Mouse (Mus musculus): ENCODE data around the gene Gm21103. TPM values are rescaled to one million over a fixed set of nuclear protein-coding genes. Genes with fewer than 3 reads are reported as not detected.

The Gm21103 gene
- not detected for polyA plus RNA-seq (2015; fragmentation: Illumina TruSeq; extraction: RNeasy Lipid Tissue Mini Kit (QIAGEN cat#74804); ENCODE audit: insufficient read depth, low read depth, low replicate concordance)

GRCm38 (mm10) chr14:6304743-6305142 is at the start of gene Gm21103:
TSS of gene Gm21103 (minus strand) at chr14:6304843.

GRCm38 (mm10) chr14:6343578-6343977 is 38.9 kb upstream of the Gm21103 start, which contains the start of gene Gm3618:
TSS of gene Gm3618 (minus strand) at chr14:6343678.

GRCm38 (mm10) chr14:6286931-6287715 is 17.5 kb downstream of the Gm21103 start, which contains the start of gene Gm3411:
TSS of gene Gm3411 (minus strand) at chr14:6287250.

Other genes starting within 250 kb of the Gm21103 start
- not detected for gene Gm6337, start 246.6 kb downstream of the Gm21103 start, polyA plus RNA-seq (2015; fragmentation: Illumina TruSeq; extraction: RNeasy Lipid Tissue Mini Kit (QIAGEN cat#74804); ENCODE audit: insufficient read depth, low read depth, low replicate concordance)
- not detected for gene Gm8206, start 210.9 kb downstream of the Gm21103 start, polyA plus RNA-seq (2015; fragmentation: Illumina TruSeq; extraction: RNeasy Lipid Tissue Mini Kit (QIAGEN cat#74804); ENCODE audit: insufficient read depth, low read depth, low replicate concordance)
- gene Gm3468, start 196.2 kb downstream of the Gm21103 start, polyA plus RNA-seq (2015; fragmentation: Illumina TruSeq; extraction: RNeasy Lipid Tissue Mini Kit (QIAGEN cat#74804); ENCODE audit: insufficient read depth, low read depth, low replicate concordance) = 0.54 TPM
- gene Gm3476, start 179.0 kb downstream of the Gm21103 start, polyA plus RNA-seq (2015; fragmentation: Illumina TruSeq; extraction: RNeasy Lipid Tissue Mini Kit (QIAGEN cat#74804); ENCODE audit: insufficient read depth, low read depth, low replicate concordance) = not detected
- gene Gm21560, start 85.6 kb downstream of the Gm21103 start, polyA plus RNA-seq (2015; fragmentation: Illumina TruSeq; extraction: RNeasy Lipid Tissue Mini Kit (QIAGEN cat#74804); ENCODE audit: insufficient read depth, low read depth, low replicate concordance) = not detected
- gene Gm3411, start 17.6 kb downstream of the Gm21103 start, polyA plus RNA-seq (2015; fragmentation: Illumina TruSeq; extraction: RNeasy Lipid Tissue Mini Kit (QIAGEN cat#74804); ENCODE audit: insufficient read depth, low read depth, low replicate concordance) = not detected
- gene Gm3618, start 38.8 kb upstream of the Gm21103 start, polyA plus RNA-seq (2015; fragmentation: Illumina TruSeq; extraction: RNeasy Lipid Tissue Mini Kit (QIAGEN cat#74804); ENCODE audit: insufficient read depth, low read depth, low replicate concordance) = not detected
- gene Gm16440, start 85.5 kb upstream of the Gm21103 start, polyA plus RNA-seq (2015; fragmentation: Illumina TruSeq; extraction: RNeasy Lipid Tissue Mini Kit (QIAGEN cat#74804); ENCODE audit: insufficient read depth, low read depth, low replicate concordance) = not detected
- not detected for gene Gm3591, start 107.6 kb upstream of the Gm21103 start, polyA plus RNA-seq (2015; fragmentation: Illumina TruSeq; extraction: RNeasy Lipid Tissue Mini Kit (QIAGEN cat#74804); ENCODE audit: insufficient read depth, low read depth, low replicate concordance)
- gene Gm3594, start 139.8 kb upstream of the Gm21103 start, polyA plus RNA-seq (2015; fragmentation: Illumina TruSeq; extraction: RNeasy Lipid Tissue Mini Kit (QIAGEN cat#74804); ENCODE audit: insufficient read depth, low read depth, low replicate concordance) = not detected
- gene Gm8356, start 232.4 kb upstream of the Gm21103 start, polyA plus RNA-seq (2015; fragmentation: Illumina TruSeq; extraction: RNeasy Lipid Tissue Mini Kit (QIAGEN cat#74804); ENCODE audit: insufficient read depth, low read depth, low replicate concordance) = not detected

Measured in pancreas, adult 10 weeks (tissue).